Mouse (Mus musculus) hindbrain, embryonic 14.5 days (tissue): ENCODE measurements around the gene Zfpm1. TPM values are rescaled to one million over a fixed set of nuclear protein-coding genes. Genes with fewer than 3 reads are reported as not detected.

Experiments
- ATAC-seq: fragments of 200-750 bp; cut with Nextera tagmentation; 2 replicates; pipeline ENCODE4 v1.8.0; 2017; ENCODE audit warnings: moderate number of reproducible peaks, mild to moderate bottlenecking, moderate TSS enrichment, moderate library complexity; ENCODE audit not compliant: low FRiP score
- DNase-seq: peaks from one replicate; pipeline ENCODE4 v3.0.0-alpha.2; 2015; ENCODE audit warnings: low spot score
- H3K27ac ChIP-seq: fragments of 300-500 bp; sonication (generic); 2 replicates; pipeline ENCODE4 v1.5.1; 2014; ENCODE audit warnings: mild to moderate bottlenecking, moderate library complexity
- H3K27me3 ChIP-seq: fragments of 300-500 bp; sonication (generic); 2 replicates; pipeline ENCODE4 v1.6.1; 2014; ENCODE audit warnings: mild to moderate bottlenecking, low read length, mixed read lengths; ENCODE audit not compliant: control insufficient read depth, insufficient read depth
- H3K36me3 ChIP-seq: fragments of 300-500 bp; sonication (generic); replicated peaks from 2 replicates; pipeline ENCODE4 v1.6.1; 2014; ENCODE audit not compliant: control insufficient read depth, insufficient read depth
- H3K4me1 ChIP-seq: fragments of 300-500 bp; sonication (generic); replicated peaks from 2 replicates; pipeline ENCODE4 v1.6.1; 2014; ENCODE audit warnings: antibody characterized with exemption, low read length, mixed read lengths; ENCODE audit not compliant: control insufficient read depth, insufficient read depth
- H3K4me2 ChIP-seq: fragments of 300-500 bp; sonication (generic); replicated peaks from 2 replicates; pipeline ENCODE4 v1.6.1; 2014; ENCODE audit warnings: mild to moderate bottlenecking, moderate library complexity
- H3K4me3 ChIP-seq: fragments of 300-500 bp; sonication (generic); replicated peaks from 2 replicates; pipeline ENCODE4 v1.5.1; 2014; ENCODE audit warnings: mild to moderate bottlenecking, low read length
- H3K9ac ChIP-seq: fragments of 300-500 bp; sonication (generic); 2 replicates; pipeline ENCODE4 v1.6.1; 2014
- H3K9me3 ChIP-seq: fragments of 300-500 bp; sonication (generic); 2 replicates; pipeline ENCODE4 v1.6.1; 2016; ENCODE audit warnings: low read length; ENCODE audit not compliant: control insufficient read depth
- WGBS: fragments of 180-500 bp; shearing (Covaris S2); extraction: QIAGEN DNeasy Blood & Tissue Kit; methylation state at CpG from one replicate; pipeline ENCODE4 v1.1.7; 2014; 5-methylcytosine and 5-hydroxymethylcytosine counted together
- polyA plus RNA-seq: library from polyadenylated mRNA; unstranded; fragments of >200 nt; fragmentation: Nextera tagmentation; extraction: Ambion mirVana; gene quantifications from 2 replicates; pipeline ENCODE4 v1.2.1, GENCODE M21; 2014

The Zfpm1 gene
- polyA plus RNA-seq, 1 experiment from 2014 or later = 2.0 TPM

- DNase-seq (no peak), ATAC-seq (no peak)
- 0 out of 2 replicates have a peak overlapping the region, but pooled peaks have one; percentile 37 for H3K9ac ChIP-seq
- H3K4me1 ChIP-seq = peaks cover 20% of the 10 kb centered on the region
- H3K4me2 ChIP-seq = peak overlapping the region; percentile 34
- 0% methylated on average over 14 of the region's 14 CpGs for WGBS
- peaks cover 18% of the 10 kb centered on the region for H3K27me3 ChIP-seq
- H3K27ac ChIP-seq = no peak overlapping the region
- H3K4me3 ChIP-seq = 0 out of 2 replicates have a peak overlapping the region, but pooled peaks have one; percentile 1
- H3K36me3 ChIP-seq = no peaks in the 10 kb centered on the region
- H3K9me3 ChIP-seq = no peaks in the 10 kb centered on the region
Measured at GRCm38 (mm10) chr8:122343758-122344157, 61.8 kb downstream of the Zfpm1 start.

- Histone ChIP-seq H3K4me1 (peaks cover 20% of the 10 kb centered on the region), H3K9ac (no peak overlapping the region), H3K4me3 (no peak overlapping the region), H3K36me3 (no peaks in the 10 kb centered on the region), H3K27ac (no peak overlapping the region), H3K27me3 (peaks cover 21% of the 10 kb centered on the region), H3K4me2 (no peak overlapping the region; the same call in 1 of the 2 replicates), H3K9me3 (no peaks in the 10 kb centered on the region)
- 0% methylated on average over 2 of the region's 5 CpGs for WGBS
- ATAC-seq (no peak), DNase-seq (no peak)
Measured at GRCm38 (mm10) chr8:122344219-122344618, 62.3 kb downstream of the Zfpm1 start.

- H3K27me3 ChIP-seq = peaks cover 21% of the 10 kb centered on the region
- H3K9ac ChIP-seq = no peak overlapping the region
- no peaks in the 10 kb centered on the region for H3K36me3 ChIP-seq
- H3K27ac ChIP-seq = no peak overlapping the region
- no peak for DNase-seq
- H3K9me3 ChIP-seq = no peaks in the 10 kb centered on the region
- WGBS = 59% methylated on average over 11 of the region's 12 CpGs
- H3K4me1 ChIP-seq = peaks cover 24% of the 10 kb centered on the region
- no peak for ATAC-seq
- H3K4me3 ChIP-seq = no peak overlapping the region
- H3K4me2 ChIP-seq = no peak overlapping the region
Measured at GRCm38 (mm10) chr8:122345181-122346095, 63.5 kb downstream of the Zfpm1 start.

GRCm38 (mm10) chr8:122347811-122348552 lies 66.0 kb downstream of the Zfpm1 start:
- DNase-seq = no peak

GRCm38 (mm10) chr8:122349357-122350297 lies 67.7 kb downstream of the Zfpm1 start:
- DNase-seq = no peak
- no peak overlapping the region for H3K4me2 ChIP-seq
- no peak overlapping the region for H3K9ac ChIP-seq
- 44% methylated on average over 15 of the region's 15 CpGs for WGBS
- H3K27ac ChIP-seq = no peak overlapping the region; the same call in 1 of the 2 replicates
- no peaks in the 10 kb centered on the region for H3K36me3 ChIP-seq
- H3K4me1 ChIP-seq = peaks cover 10% of the 10 kb centered on the region
- H3K9me3 ChIP-seq = no peaks in the 10 kb centered on the region
- peaks cover 6% of the 10 kb centered on the region for H3K27me3 ChIP-seq
- no peak for ATAC-seq
- H3K4me3 ChIP-seq = no peak overlapping the region

More at GRCm38 (mm10) chr8:122347811-122348552, 66.0 kb downstream of the Zfpm1 start:
- peaks cover 8% of the 10 kb centered on the region for H3K27me3 ChIP-seq
- H3K9me3 ChIP-seq = no peaks in the 10 kb centered on the region
- H3K9ac ChIP-seq = no peak overlapping the region
- peak; percentile 46; the same call in 1 of the 2 replicates for ATAC-seq
- 66% methylated on average over 5 of the region's 5 CpGs for WGBS
- no peak overlapping the region for H3K4me2 ChIP-seq
- no peak overlapping the region for H3K27ac ChIP-seq
- no peaks in the 10 kb centered on the region for H3K36me3 ChIP-seq
- no peak overlapping the region for H3K4me3 ChIP-seq
- peaks cover 24% of the 10 kb centered on the region for H3K4me1 ChIP-seq

- ATAC-seq = no peak
Measured at GRCm38 (mm10) chr8:122350309-122351089, 68.6 kb downstream of the Zfpm1 start.

GRCm38 (mm10) chr8:122354157-122354556 lies 72.2 kb downstream of the Zfpm1 start:
- no peak for ATAC-seq
- H3K36me3 ChIP-seq = no peaks in the 10 kb centered on the region

More at GRCm38 (mm10) chr8:122350309-122351089, 68.6 kb downstream of the Zfpm1 start:
- Histone ChIP-seq H3K9ac (no peak overlapping the region), H3K27ac (no peak overlapping the region), H3K27me3 (0 out of 2 replicates have a peak, but pooled peaks cover 5% of the 10 kb centered on the region), H3K4me3 (no peak overlapping the region), H3K4me1 (peaks cover 9% of the 10 kb centered on the region), H3K36me3 (no peaks in the 10 kb centered on the region), H3K9me3 (no peaks in the 10 kb centered on the region), H3K4me2 (no peak overlapping the region)
- DNase-seq = no peak
- 25% methylated on average over 11 of the region's 11 CpGs for WGBS

More at GRCm38 (mm10) chr8:122354157-122354556, 72.2 kb downstream of the Zfpm1 start:
- no peak overlapping the region for H3K4me3 ChIP-seq
- peaks cover 12% of the 10 kb centered on the region for H3K4me1 ChIP-seq
- 71% methylated on average over 8 of the region's 8 CpGs for WGBS
- no peak overlapping the region for H3K27ac ChIP-seq
- DNase-seq = no peak
- no peaks in the 10 kb centered on the region for H3K9me3 ChIP-seq
- H3K4me2 ChIP-seq = no peak overlapping the region
- H3K27me3 ChIP-seq = no peaks in the 10 kb centered on the region
- H3K9ac ChIP-seq = no peak overlapping the region
